Mouse (Mus musculus): ENCODE results near the gene Haao.

DNA sequence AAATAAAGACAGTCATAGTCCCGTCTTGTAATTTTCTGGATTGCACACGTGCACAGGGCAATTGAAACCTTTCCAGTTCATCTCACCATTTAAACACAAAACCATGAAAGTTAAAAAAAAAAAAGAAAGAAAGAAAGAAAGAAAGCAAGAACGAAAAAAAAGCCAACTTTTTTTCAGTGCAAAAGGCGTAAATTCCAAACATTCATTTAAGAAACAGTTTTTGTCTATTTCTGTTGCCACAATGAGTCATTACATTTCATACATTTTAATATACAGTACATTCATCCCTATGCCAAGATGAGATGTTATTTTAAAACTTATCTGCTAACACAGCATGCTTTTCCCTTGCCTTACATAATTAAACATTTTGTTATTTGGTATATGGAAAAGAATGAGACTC, 11.9 kb upstream of the Haao start:
- no peak for TF ChIP-seq POLR2A (IDR thresholded peaks at IDR 0.05; ENCODE audit: control insufficient read depth, low read depth, low read length)
- no peak for TF ChIP-seq CTCF (IDR thresholded peaks at IDR 0.05; ENCODE audit: control insufficient read depth, insufficient read depth, insufficient replicate concordance, low read depth, low read length)
